Mouse (Mus musculus) adrenal gland, postnatal 0 days (tissue): ENCODE data around the gene Mbd3. TPM values are rescaled to one million over a fixed set of nuclear protein-coding genes. Genes with fewer than 3 reads are reported as not detected.

Experiments used
- microRNA-seq: library from miRNA; unstranded; fragments of <30 nt; microRNA quantifications from one replicate; pipeline ENCODE4, GENCODE M21; 2016; ENCODE audit warnings: borderline replicate concordance; ENCODE audit not compliant: insufficient number of aligned reads
- polyA plus RNA-seq: library from polyadenylated mRNA; unstranded; fragments of >200 nt; fragmentation: Nextera tagmentation; extraction: Ambion mirVana; gene quantifications from 2 replicates; pipeline ENCODE4 v1.2.1, GENCODE M21; 2015

The Mbd3 gene
- 90.1 and 97.9 TPM in 2 replicates for polyA plus RNA-seq

GRCm38 (mm10) chr10:80399191-80399972 is at the start of gene Mbd3:
Gene Mbd3, minus strand, starts transcription at chr10:80399550.

GRCm38 (mm10) chr10:80433513-80434232 is 34.3 kb upstream of the Mbd3 start, which contains the start of gene Tcf3:
Gene Tcf3, minus strand, starts transcription at chr10:80433647.

GRCm38 (mm10) chr10:80406684-80407501 is 7.5 kb upstream of the Mbd3 start, which contains the start of gene Uqcr11:
Gene Uqcr11, minus strand, starts transcription at chr10:80406830.

GRCm38 (mm10) chr10:80387522-80387959 is 11.8 kb downstream of the Mbd3 start, which contains the start of gene Mex3d:
Gene Mex3d, minus strand, starts transcription at chr10:80387659.

GRCm38 (mm10) chr10:80356001-80356682 is 43.2 kb downstream of the Mbd3 start, which contains the start of gene Plk5:
Gene Plk5, plus strand, starts transcription at chr10:80356459.

GRCm38 (mm10) chr10:80348244-80348781 is 51.0 kb downstream of the Mbd3 start, which contains the start of gene Adamtsl5:
Gene Adamtsl5, minus strand, starts transcription at chr10:80348412.

Small RNAs within 50 kb of the gene (microRNA-seq; reads per million reads assigned to microRNA genes)
- gene Gm22721, result not detected

Other genes with a start within 250 kb of the Mbd3 start
- 298 and 357 TPM in 2 replicates for gene Cirbp, start 233.6 kb downstream of the Mbd3 start, polyA plus RNA-seq
- 23.0 and 26.5 TPM in 2 replicates for gene 1600002K03Rik, start 226.6 kb downstream of the Mbd3 start, polyA plus RNA-seq
- 13.9 and 14.2 TPM in 2 replicates for gene Efna2, start 220.1 kb downstream of the Mbd3 start, polyA plus RNA-seq
- 26.2 TPM in 2 replicates for gene Mum1, start 173.1 kb downstream of the Mbd3 start, polyA plus RNA-seq
- 325 and 379 TPM in 2 replicates for gene Ndufs7, start 150.4 kb downstream of the Mbd3 start, polyA plus RNA-seq
- gene Gamt, start 138.5 kb downstream of the Mbd3 start, polyA plus RNA-seq, result 79.8 and 194 TPM in 2 replicates
- 25.3 and 33.2 TPM in 2 replicates for gene Dazap1, start 138.1 kb downstream of the Mbd3 start, polyA plus RNA-seq
- 722 and 992 TPM in 2 replicates for gene Rps15, start 107.1 kb downstream of the Mbd3 start, polyA plus RNA-seq
- 5.2 and 14.1 TPM in 2 replicates for gene Apc2, start 103.6 kb downstream of the Mbd3 start, polyA plus RNA-seq
- gene 2310011J03Rik, start 79.0 kb downstream of the Mbd3 start, polyA plus RNA-seq, result 57.7 and 64.6 TPM in 2 replicates
- 3.2 and 3.3 TPM in 2 replicates for gene Pcsk4, start 70.1 kb downstream of the Mbd3 start, polyA plus RNA-seq
- 5.7 and 5.9 TPM in 2 replicates for gene Reep6, start 69.6 kb downstream of the Mbd3 start, polyA plus RNA-seq
- 24.9 and 42.4 TPM in 2 replicates for gene Adamtsl5, start 51.1 kb downstream of the Mbd3 start, polyA plus RNA-seq
- gene Plk5, start 43.1 kb downstream of the Mbd3 start, polyA plus RNA-seq, result 0.26 TPM in 1 of 2 replicates, not detected in the other
- 6.5 and 7.7 TPM in 2 replicates for gene Mex3d, start 11.9 kb downstream of the Mbd3 start, polyA plus RNA-seq
- 1,129 and 1,245 TPM in 2 replicates for gene Uqcr11, start 7.3 kb upstream of the Mbd3 start, polyA plus RNA-seq
- 49.3 and 57.5 TPM in 2 replicates for gene Tcf3, start 34.1 kb upstream of the Mbd3 start, polyA plus RNA-seq
- not detected in 2 replicates for gene Onecut3, start 95.3 kb upstream of the Mbd3 start, polyA plus RNA-seq
- gene Atp8b3, start 139.6 kb upstream of the Mbd3 start, polyA plus RNA-seq, result 0.61 and 0.94 TPM in 2 replicates
- gene Rexo1, start 162.0 kb upstream of the Mbd3 start, polyA plus RNA-seq, result 11.2 and 20.1 TPM in 2 replicates
- 7.9 and 8.0 TPM in 2 replicates for gene Klf16, start 177.8 kb upstream of the Mbd3 start, polyA plus RNA-seq
- 102 and 134 TPM in 2 replicates for gene Abhd17a, start 190.8 kb upstream of the Mbd3 start, polyA plus RNA-seq
- 54.3 and 79.2 TPM in 2 replicates for gene Scamp4, start 203.3 kb upstream of the Mbd3 start, polyA plus RNA-seq
- gene Adat3, start 203.3 kb upstream of the Mbd3 start, polyA plus RNA-seq, result 1.7 and 4.1 TPM in 2 replicates
- 0.65 and 0.98 TPM in 2 replicates for gene Gm49322, start 206.5 kb upstream of the Mbd3 start, polyA plus RNA-seq
- gene Csnk1g2, start 223.3 kb upstream of the Mbd3 start, polyA plus RNA-seq, result 102 and 121 TPM in 2 replicates